Mouse (Mus musculus) C2C12 (cell line): ENCODE data around the gene Bbs7. TPM values are rescaled to one million over a fixed set of nuclear protein-coding genes. Genes with fewer than 3 reads are reported as not detected.

Experiments
- H3K27me3 ChIP-seq: one replicate; pipeline ENCODE4 v1.6.1; 2011; ENCODE audit not compliant: control insufficient read depth, insufficient read depth, insufficient read length
- H3K36me3 ChIP-seq: one replicate; pipeline ENCODE4 v1.6.1; 2011; ENCODE audit not compliant: control insufficient read depth, insufficient read depth
- H3K4me3 ChIP-seq: one replicate; pipeline ENCODE4 v1.5.1; 2011; ENCODE audit warnings: mild to moderate bottlenecking, control low read depth; ENCODE audit not compliant: poor library complexity, insufficient read depth, severe bottlenecking
- H3K79me2 ChIP-seq: one replicate; pipeline ENCODE4 v1.6.1; 2011; ENCODE audit not compliant: control insufficient read depth, insufficient read depth
- H3K79me3 ChIP-seq: one replicate; pipeline ENCODE4 v1.6.1; 2011; ENCODE audit warnings: low read depth, control low read depth
- H3ac ChIP-seq: one replicate; pipeline ENCODE3; 2011; ENCODE audit warnings: low read depth; ENCODE audit not compliant: control insufficient read depth, insufficient read length
- CEBPB ChIP-seq: IDR thresholded peaks from one replicate; pipeline ENCODE4 v1.6.1; 2011; ENCODE audit warnings: low read depth, mild to moderate bottlenecking, control low read depth, moderate library complexity
- CTCF ChIP-seq: IDR thresholded peaks from one replicate; pipeline ENCODE4 v1.5.1; 2011; ENCODE audit not compliant: control insufficient read depth, insufficient read depth, insufficient read length
- FOSL1 ChIP-seq: IDR thresholded peaks from one replicate; pipeline ENCODE4 v1.8.0; 2011; ENCODE audit warnings: mild to moderate bottlenecking, low read length; ENCODE audit not compliant: poor library complexity, insufficient read depth, severe bottlenecking
- MAX ChIP-seq: IDR thresholded peaks from one replicate; pipeline ENCODE4 v1.6.1; 2011; ENCODE audit warnings: mild to moderate bottlenecking, control low read depth
- MYOD1 ChIP-seq: IDR thresholded peaks from one replicate; pipeline ENCODE4 v1.6.1; 2011; ENCODE audit warnings: low read depth; ENCODE audit not compliant: control insufficient read depth, insufficient read length
- MYOG ChIP-seq: IDR thresholded peaks from one replicate; pipeline ENCODE4 v1.6.1; 2011; ENCODE audit not compliant: control insufficient read depth, insufficient read length; ENCODE audit errors: extremely low read depth
- USF1 ChIP-seq: IDR thresholded peaks from one replicate; pipeline ENCODE4 v1.6.1; 2011; ENCODE audit warnings: low read depth, mild to moderate bottlenecking, control low read depth, moderate library complexity
- polyA plus RNA-seq: library from polyadenylated mRNA; unstranded; fragments of >200 nt; fragmentation: generic; extraction: Trizol; gene quantifications from one replicate; pipeline ENCODE4 v1.2.1, GENCODE M21; 2012; ENCODE audit warnings: missing spikeins

Bbs7 gene
- polyA plus RNA-seq, 1 experiment = 1.8 TPM

- Histone ChIP-seq H3K36me3 (peaks cover 78% of the 10 kb centered on the region), H3K27me3 (no peaks in the 10 kb centered on the region), H3K79me2 (peaks cover 24% of the 10 kb centered on the region), H3K79me3 (peaks cover 6% of the 10 kb centered on the region), H3K4me3 (no peak overlapping the region), H3ac (no peak overlapping the region)
- TF ChIP-seq MAX (no peak), FOSL1 (no peak), USF1 (no peak), MYOG (no peak)
These were observed 49.6 kb downstream of the Bbs7 start for GRCm38 (mm10) chr3:36563666-36564065.

DNA sequence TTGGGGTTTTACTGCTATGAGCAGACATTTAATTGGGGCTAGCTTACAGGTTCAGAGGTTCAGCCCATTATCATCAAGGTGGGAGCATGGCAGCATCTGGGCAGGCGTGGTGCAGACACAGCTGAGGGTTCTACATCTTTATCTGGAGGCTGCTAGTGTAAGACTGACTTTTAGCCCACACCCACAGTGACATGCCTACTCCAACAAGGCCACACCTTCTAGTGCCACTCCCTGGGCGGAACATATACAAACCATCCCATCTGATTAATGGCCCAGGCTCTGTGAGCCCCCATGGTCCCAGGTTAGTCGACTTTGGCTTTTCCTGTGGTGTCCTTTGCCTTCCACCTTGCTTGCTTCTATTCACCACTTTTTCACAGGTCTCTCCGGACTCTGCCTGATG lies 53.7 kb downstream of the Bbs7 start:
- TF ChIP-seq MYOG (no peak), CEBPB (no peak), MYOD1 (no peak)
- H3K79me2 ChIP-seq = no peaks in the 10 kb centered on the region
- peaks cover 71% of the 10 kb centered on the region for H3K36me3 ChIP-seq
- no peaks in the 10 kb centered on the region for H3K79me3 ChIP-seq
- H3ac ChIP-seq = no peak overlapping the region
- no peak overlapping the region for H3K4me3 ChIP-seq
- no peaks in the 10 kb centered on the region for H3K27me3 ChIP-seq

GRCm38 (mm10) chr3:36557601-36558000 lies 55.7 kb downstream of the Bbs7 start:
- H3K79me2 ChIP-seq = peaks cover 13% of the 10 kb centered on the region
- TF ChIP-seq MYOG = no peak
- no peak for TF ChIP-seq MAX
- TF ChIP-seq CEBPB = no peak
- TF ChIP-seq USF1 = no peak
- no peak for TF ChIP-seq MYOD1
- TF ChIP-seq FOSL1 = no peak
- TF ChIP-seq CTCF = no peak
- peaks cover 57% of the 10 kb centered on the region for H3K36me3 ChIP-seq
- peaks cover 8% of the 10 kb centered on the region for H3K79me3 ChIP-seq
- no peak overlapping the region for H3ac ChIP-seq
- H3K4me3 ChIP-seq = no peak overlapping the region
- no peaks in the 10 kb centered on the region for H3K27me3 ChIP-seq

GRCm38 (mm10) chr3:36552406-36553047 lies 60.8 kb downstream of the Bbs7 start, which contains the start of gene Exosc9:
Gene Exosc9 (plus strand): TSS chr3:36552606.
- no peaks in the 10 kb centered on the region for H3K27me3 ChIP-seq
- peak within 1 kb of the TSS; percentile 95 for H3ac ChIP-seq
- H3K79me2 ChIP-seq = peaks cover 20% of the 10 kb centered on the region
- H3K4me3 ChIP-seq = peak within 1 kb of the TSS; percentile 86
- TF ChIP-seq CEBPB (no peak), USF1 (no peak), MAX (no peak), MYOG (no peak), FOSL1 (no peak), CTCF (no peak), MYOD1 (no peak)
- H3K79me3 ChIP-seq = peaks cover 8% of the 10 kb centered on the region
- H3K36me3 ChIP-seq = peaks cover 31% of the 10 kb centered on the region

GRCm38 (mm10) chr3:36551851-36552384 lies 61.4 kb downstream of the Bbs7 start:
- Histone ChIP-seq H3K4me3 (peak overlapping the region; percentile 86), H3K27me3 (no peaks in the 10 kb centered on the region), H3K79me2 (peaks cover 20% of the 10 kb centered on the region), H3K79me3 (peaks cover 8% of the 10 kb centered on the region), H3K36me3 (peaks cover 25% of the 10 kb centered on the region), H3ac (peak overlapping the region; percentile 66)
- TF ChIP-seq FOSL1 (no peak), CTCF (no peak), MAX (no peak), MYOD1 (no peak), USF1 (no peak)

DNA sequence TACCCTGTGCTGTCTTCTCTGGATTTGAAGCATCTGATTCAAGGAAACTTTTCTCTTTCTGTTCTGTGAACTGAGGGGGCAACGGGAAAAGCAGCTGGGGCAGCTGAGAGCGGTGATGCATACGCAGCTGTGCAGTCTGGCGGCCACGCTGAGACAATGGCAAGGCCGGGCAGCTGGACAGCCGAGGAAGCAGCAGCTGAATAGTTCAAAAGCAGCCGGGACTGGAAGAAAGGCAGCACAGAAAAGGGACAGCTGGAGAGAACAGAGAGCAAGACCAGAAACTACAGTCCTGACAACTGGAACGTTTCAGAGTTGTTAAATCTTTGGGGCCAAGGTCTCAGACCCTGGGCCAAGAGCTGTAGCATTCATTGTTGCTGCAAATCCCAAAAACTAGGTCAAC lies 61.9 kb downstream of the Bbs7 start:
- H3K4me3 ChIP-seq = no peak overlapping the region

GRCm38 (mm10) chr3:36544961-36545360 lies 68.3 kb downstream of the Bbs7 start:
- no peak for TF ChIP-seq FOSL1
- no peak for TF ChIP-seq CEBPB
- TF ChIP-seq MAX = no peak
- no peak for TF ChIP-seq CTCF
- TF ChIP-seq USF1 = no peak
- TF ChIP-seq MYOG = no peak
- no peak for TF ChIP-seq MYOD1
- Histone ChIP-seq H3ac (no peak overlapping the region), H3K79me3 (no peaks in the 10 kb centered on the region)

More for the DNA sequence above, 61.9 kb downstream of the Bbs7 start:
- H3ac ChIP-seq = peak overlapping the region; percentile 4
- H3K27me3 ChIP-seq = no peaks in the 10 kb centered on the region
- TF ChIP-seq MYOD1 (peak; percentile 40), CEBPB (no peak)
- peaks cover 22% of the 10 kb centered on the region for H3K36me3 ChIP-seq
- H3K79me2 ChIP-seq = peaks cover 20% of the 10 kb centered on the region
- H3K79me3 ChIP-seq = peaks cover 8% of the 10 kb centered on the region

More at GRCm38 (mm10) chr3:36544961-36545360, 68.3 kb downstream of the Bbs7 start:
- Histone ChIP-seq H3K4me3 (no peak overlapping the region), H3K79me2 (no peaks in the 10 kb centered on the region), H3K27me3 (no peaks in the 10 kb centered on the region), H3K36me3 (no peaks in the 10 kb centered on the region)
